Mouse (Mus musculus) erythroid progenitor cell, adult 5-6 weeks (primary cell): ENCODE measurements around the gene Dtl. TPM values are rescaled to one million over a fixed set of nuclear protein-coding genes. Genes with fewer than 3 reads are reported as not detected.

Experiments
- ATAC-seq: replicated peaks from 2 replicates; pipeline ENCODE4 v1.8.0; 2016; ENCODE audit warnings: moderate number of reproducible peaks, mild to moderate bottlenecking, moderate TSS enrichment, inconsistent platforms; ENCODE audit not compliant: poor library complexity, low FRiP score, severe bottlenecking
- total RNA-seq, 2 experiments: library from RNA; stranded (forward) in 1 of 2; stranded (reverse) in 1 of 2; fragments of 150-400 nt in 1 of 2; fragments of 186-747, 209-891 nt in 1 of 2; gene quantifications; 2 replicates each; pipeline versions ENCODE4 v1.2.3 to v1.2.4; 2015 to 2017; ENCODE audit warnings: low replicate concordance in 2 of 2

Gene Dtl
- total RNA-seq, 2 experiments from 2014 or later, result 61.8 to 107 TPM

DNA sequence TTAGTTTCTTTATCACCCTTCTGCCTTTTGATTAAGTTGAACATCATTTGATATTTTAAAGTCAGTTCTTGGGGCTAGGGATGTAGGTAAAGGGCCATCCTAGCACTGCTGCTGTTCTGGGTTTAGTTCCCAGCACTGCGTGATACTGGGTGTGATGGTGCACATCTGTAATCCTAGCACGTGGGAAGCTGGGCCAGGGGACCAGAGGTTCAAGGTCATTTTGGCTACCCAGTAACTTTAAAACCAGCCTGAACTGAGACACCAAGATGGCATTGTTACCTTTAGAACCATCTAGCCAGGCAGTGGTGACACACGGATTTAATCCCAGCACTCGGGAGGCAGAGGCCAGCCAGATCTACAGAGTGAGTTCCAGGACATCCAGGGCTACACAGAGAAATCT is 8.5 kb upstream of the Dtl start:
- no peak for ATAC-seq

DNA sequence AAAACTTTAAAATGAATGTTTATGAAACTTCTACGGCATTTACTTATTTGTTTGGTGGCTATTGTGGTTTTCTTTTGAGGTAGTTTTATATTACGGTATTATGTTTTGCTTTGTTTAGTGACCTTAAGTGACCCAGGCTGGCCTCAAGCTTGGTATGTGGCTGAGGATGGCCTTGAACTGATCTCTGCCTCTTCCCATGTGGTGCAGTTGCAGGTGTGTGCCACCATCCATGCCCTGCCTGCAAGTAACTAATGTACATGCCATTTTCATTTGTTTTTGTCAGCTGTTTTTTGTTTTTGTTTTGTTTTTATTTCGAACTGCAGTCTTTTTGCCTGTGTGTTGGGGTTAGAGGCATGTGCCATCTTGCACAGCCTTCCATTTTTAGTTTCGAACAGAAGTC is 6.3 kb upstream of the Dtl start:
- no peak for ATAC-seq

DNA sequence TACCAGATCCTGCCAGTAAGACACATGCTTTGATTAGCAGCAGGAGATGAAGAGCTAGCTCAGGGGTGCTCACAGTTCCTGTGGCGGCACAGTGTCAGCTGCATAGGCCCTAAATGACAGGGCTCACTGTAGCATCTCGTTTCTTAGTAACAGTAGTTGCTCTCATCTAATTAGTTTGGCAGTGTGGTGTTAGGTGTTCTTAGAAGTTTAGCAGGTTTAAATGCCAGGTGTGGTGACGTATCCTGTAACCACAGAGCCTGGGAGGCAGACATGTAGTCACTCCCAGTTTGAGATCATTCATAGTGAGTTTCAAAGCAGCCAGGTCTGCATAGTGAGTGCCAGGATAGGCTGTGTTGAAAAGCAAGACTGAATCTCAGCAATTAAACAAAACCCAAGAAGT is 4.2 kb upstream of the Dtl start:
- ATAC-seq, result no peak

DNA sequence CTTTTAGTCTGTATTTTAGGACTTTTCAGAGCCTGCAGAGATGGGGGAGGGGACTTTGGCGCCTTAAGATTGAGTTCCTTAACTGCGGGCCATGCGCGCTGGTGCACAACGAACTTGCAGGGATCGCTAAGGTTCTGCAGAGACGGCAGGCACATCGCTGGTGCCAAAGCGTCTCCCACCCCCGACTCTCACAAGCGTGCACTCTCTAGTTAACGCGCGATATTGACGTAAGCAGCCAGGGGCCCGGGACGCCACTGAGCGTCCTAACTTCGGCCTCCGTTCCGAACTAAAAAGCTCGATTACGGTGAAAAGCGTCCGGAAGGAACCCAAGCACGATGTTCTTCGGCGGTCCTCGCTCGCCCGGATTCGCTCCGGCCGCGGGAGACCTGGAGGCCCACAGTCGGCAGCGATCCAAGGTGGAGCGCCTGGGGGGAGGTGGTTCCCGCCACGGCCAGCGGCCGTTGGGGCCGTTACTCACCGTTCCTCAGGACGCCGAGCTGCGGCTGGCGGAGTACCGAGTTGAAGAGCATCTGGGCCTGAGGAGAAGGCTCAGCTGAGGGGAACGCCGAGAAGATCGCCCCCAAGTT is 380 bp downstream of the Dtl start:
- peak; percentile 40 for ATAC-seq

DNA sequence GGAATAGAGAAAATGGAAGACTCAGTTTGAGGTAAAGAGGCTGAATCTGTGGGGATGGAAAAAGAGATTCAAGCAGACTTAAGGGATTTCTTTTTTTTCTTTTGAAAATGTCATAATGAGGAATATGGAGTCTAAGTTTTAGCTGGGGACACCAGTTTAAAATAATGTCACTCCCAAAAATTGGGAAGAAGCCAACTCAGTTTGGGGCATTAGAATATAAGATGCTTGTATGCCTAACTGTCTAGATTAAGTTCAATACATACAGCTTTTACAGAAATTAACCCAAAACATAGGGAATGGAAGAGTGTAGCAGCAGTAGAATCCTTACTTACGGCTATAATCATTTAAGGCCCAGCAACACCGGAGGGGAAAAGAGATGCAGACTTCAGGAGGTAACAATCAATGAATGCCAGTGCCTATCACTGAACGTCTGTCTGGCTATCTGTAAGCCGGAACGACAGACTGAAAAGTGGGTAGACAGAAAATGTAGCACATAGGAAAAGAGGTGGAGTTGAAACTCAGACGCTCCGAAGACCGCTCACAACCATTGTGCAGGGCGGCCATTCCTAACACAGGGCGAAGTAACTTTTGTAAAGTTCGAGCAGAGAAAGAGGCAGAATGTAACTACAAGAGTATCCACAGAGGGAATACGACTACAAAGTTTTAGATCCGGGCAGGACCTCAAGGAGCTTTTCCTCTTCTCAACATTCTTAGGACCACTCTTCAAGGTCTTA is 1.3 kb downstream of the Dtl start:
- ATAC-seq, result no peak

DNA sequence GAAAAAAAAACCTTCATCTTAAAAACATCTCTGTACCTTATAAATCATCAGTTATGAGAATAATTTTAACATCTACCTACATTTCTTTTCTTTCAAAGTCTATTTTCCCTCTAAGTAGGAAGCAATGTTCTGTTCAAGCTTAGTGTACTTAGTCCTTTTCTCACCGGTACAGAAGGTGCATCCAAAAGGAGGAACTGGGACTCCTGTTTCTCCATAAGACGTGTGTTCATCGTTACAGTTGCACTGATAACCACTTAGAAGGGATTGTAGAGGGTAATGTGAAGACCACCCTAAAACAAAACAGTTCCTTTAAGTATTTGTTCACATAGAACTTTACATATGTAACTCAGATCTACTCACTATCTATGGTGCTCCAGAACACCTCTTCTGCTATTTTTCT is 4.9 kb downstream of the Dtl start:
- ATAC-seq, result no peak

DNA sequence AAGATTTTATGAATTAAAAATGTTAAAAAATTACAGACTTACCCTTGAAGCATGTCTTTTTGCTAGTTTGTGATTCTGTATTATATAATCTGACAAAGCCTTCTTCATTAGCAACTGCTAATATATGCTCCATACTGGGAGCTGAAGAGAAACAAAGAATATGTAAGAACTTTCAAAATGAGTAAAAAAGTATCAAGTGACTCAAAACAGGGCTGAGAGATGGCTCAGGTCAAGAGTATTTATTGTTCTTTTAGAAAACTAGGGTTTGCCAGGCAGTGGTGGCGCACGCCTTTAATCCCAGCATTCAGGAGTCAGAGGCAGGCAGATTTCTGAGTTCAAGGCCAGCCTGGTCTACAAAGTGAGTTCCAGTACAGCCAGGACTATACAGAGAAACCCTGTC is 5.7 kb downstream of the Dtl start:
- ATAC-seq, result no peak

DNA sequence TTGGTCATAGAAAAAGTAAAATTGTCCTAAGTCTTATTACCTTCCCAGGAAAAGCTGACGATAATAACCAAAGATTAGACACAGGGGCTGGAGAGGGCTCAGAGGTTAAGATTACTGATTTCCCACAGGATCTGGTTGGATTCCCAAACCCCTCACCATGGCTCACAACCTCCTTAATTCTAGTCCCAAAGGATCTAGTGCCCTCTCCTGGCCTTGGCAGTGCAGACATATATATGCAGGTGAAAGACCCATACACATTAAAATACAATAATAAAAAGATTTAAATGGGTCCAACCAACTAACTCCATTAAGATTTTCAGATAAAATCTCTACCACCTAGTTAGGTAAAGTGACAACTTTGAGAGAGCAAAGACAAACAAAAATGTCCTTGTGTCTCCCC is 7.5 kb downstream of the Dtl start:
- no peak for ATAC-seq

DNA sequence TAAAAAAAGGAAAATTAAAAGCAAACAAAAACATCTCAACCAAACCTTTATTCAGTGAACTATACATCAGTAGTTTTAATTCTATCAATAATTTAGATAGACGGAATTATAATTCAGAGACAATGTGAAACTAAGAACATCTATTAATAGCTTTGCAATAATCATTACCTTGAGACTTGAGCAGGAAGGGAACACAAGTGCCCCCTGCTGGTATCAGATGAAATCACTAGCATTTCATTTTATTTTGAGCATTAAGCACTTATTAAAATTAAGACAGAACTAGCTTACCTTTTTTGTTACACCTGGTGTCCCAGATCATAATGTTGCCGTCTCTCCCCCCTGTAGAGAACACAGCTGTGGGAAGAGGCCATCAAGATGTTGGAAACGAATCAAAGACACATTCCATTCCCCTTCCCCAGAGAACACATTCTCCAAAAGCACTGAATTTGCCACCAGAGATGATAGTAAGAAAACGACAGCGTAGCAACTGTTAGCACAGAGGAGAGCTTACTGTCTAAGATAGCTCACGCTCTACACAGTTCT is 12.4 kb downstream of the Dtl start:
- ATAC-seq, result 0 out of 2 replicates have a peak, but pooled peaks have one; percentile 57

DNA sequence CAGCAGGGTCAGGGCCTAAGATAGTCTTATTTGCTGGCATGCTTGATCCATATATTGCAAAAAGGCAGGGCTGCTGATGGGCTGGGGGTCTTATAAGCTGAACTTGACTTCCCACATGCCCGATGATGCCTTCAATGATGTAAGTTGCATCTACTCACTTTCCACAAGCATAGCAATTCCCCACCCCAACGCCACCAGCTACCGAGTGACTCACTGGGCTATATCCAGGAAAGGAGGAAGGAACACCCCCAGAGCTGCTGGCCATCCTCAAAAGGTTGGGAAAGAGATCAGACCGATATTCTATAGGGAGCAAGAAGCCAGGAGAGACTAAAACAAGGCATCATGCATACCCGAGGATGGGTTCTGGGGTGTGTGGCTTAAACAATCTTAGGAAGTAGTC is 15.6 kb downstream of the Dtl start:
- no peak for ATAC-seq

DNA sequence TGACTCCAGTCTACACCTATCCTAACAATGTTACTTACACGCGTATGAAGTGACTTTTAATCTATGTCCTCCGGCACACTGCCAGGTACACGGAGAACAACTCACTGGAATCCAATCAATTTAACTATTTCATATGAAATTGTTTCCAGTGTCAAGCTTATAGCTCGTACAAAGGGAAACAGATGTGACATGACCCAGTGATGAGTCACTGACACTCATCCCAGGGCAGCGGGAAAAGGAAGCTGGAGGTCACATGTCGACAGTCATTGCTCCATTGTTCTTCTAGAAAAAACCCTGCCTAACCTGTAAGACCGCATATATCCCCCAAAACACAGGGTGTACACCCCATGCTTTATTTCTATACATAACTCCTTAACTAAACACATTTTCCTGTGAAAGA is 18.2 kb downstream of the Dtl start:
- no peak for ATAC-seq

DNA sequence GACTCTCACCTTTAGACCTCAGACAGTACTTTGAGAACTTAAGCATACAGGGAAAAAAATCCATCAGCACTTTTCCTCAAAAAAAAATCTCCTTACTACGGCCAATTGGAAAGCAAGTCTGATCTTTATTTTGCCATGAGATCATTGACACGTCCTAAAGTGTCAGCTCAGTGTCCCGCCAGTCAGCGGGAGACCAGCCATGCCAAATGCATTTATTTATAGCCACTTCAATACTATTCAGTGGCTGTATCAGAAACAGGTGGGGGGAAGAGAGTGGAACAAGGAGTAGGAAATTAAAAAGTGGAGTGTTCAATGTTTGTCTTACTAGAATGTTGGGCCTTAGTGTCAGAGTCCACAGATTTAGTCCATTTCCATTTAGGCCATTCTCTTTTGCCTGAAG is 24.6 kb downstream of the Dtl start:
- no peak for ATAC-seq

DNA sequence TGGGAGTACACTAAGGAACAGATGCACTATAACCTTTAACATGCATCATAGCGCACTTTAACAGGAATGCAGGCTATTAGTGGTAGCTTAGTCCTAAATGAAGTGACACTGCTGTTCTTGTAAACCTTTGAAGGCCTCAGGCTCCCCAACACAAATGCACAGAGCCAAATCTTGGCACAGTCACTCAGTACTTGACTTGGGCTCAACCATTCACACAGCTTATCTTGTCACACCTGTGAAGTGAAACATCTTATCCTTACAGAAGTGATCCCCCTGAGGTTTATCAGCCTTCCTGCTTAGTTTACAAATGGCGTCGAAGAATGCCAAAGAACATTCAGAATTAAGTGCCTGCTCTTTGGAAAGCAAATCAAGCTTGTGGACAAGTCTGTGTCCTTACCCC is 31.6 kb downstream of the Dtl start:
- ATAC-seq, result no peak

DNA sequence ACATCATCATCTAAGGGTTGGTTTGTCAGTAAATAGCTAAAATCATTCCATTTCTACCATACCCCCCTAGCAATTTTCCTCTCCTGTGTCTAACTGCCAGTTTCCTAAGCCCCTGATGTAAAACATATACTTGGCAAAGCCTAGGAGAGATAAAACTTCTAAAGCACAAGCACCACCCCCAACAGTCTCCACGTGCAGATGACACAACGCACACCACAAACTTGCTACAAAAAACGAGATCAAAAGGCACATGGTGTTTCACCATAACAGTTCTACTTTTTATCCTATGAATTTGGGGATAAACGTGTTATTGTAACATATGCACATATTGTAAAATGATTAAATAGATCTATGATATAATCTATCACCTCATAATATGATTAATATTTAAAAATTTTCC is 33.7 kb downstream of the Dtl start:
- no peak for ATAC-seq

DNA sequence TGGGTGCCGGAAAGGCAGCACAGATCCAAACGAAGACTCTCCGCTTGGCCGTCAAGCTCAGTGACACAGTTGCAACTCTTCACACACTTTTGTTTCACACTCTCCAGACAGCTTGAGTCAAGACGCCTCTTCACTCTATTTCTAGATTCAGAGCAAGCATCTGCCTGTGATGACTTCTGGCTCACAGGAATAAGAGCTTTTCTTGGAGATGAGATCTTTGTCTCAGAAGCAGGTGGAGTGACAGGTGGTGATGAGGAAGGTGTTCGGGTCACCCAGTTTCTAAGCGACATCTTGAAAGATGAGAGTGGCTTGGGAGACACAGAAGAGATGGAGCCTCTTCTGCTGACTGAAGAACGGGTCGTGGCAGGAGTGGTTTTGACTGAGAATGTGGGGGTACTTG is 34.3 kb downstream of the Dtl start:
- no peak for ATAC-seq

DNA sequence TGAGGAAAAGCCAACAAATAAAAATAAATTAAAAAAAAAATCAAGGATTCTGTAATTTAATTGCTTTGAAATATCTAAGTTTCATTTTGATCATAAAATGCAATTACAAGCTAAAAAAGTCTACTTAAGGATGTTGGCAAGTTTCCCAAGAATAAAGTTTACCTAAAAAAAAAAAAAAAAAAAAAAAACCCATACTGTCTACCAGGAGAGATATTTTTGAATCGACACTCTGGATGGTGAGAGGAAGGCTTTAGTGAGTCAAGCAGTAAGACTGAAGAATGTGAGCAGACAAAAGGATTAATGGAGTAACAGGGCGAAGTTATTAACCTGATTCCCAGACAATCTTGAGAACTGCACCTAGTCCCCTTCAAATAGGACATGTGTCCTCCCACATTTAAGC is 35.0 kb downstream of the Dtl start:
- ATAC-seq, result no peak

DNA sequence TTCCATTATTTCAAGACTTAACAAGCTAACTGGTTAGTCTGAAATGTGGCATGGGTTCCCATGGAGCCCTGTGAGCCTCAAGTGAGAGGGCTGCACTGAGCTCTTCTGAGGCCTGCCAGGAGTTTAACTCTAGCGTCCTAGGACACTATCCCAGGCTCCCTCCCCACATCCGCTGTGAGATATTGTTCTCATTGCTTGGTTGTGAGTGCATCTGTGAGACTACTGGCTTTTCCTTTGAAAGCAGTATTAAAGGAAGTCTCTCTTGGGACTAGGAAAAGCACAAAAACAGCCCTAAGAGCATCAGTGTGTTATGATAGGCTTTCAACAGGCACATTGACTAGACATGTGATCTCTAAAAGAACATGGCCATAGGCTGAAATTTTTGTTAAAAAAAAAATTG is 40.4 kb downstream of the Dtl start:
- no peak for ATAC-seq

DNA sequence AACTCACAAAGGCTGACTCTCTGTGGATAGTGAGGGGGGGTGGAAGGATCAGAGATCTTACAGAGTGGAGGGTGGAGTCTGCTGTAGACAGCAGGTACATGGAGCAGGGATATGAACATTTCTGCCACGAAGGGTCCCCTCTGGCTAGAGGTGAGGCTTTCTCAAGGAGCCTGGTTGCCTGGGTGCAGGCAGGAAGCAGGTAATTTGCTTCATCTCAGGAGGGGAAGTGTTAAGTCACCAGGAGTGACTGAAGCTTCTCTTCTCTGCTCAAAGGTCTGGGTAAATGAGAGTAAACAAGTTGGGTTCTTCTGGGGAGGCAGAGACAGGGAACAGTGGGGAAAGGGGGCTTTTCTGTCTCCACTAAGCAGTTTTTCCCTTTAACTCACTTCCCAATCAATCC is 44.3 kb downstream of the Dtl start:
- ATAC-seq, result no peak

DNA sequence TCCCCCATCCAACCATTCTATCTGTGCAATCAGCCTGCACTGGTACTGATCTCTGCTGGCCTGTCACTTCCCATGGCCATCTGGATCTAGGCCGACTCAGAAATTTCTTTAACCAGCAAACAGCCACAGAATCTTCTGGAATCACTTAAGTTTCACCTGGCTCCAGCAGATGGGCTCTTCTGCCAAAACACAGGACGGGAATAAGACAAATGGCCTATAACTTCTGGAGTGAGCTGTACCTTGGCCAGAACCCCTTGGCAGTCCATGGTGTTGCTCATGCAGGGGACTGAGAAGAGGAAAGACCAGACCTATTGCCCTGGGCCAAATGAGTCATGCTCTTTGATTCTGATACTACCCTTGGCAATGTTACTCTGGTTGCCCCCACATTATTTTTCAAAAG is 45.9 kb downstream of the Dtl start:
- no peak for ATAC-seq

DNA sequence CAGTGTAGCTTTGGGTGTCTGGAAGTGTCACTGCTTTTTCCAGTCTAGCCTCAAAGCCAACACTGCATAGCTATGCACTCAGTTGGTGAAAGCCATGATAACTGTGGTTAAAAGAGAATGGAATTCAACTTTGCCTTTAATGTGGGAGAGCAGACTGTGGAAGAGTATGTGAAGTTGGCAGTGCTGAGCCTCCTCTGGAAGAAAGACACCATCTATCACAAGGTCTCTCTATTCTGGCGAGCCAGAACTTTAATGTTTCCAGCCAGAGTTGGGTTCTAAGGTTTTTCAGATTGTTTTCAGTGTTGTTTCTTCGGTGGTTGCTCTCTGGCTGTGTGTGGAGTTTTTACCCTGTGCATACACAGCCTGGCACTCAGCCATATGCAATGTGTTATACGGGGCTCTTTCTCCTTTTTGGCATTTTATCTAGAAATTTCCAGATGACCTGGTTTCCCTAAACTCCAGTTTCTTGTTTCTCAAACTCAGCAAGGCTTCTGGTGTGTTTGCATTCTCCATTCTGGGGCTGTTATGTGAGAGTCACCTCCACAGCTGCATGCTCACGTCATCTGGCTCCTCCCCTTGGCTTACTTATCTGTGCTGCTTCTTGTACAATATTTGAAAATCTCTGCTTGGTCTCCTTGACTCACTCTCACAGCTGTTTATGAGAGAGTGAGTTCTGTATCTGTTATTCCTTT is 47.3 kb downstream of the Dtl start:
- ATAC-seq, result no peak

DNA sequence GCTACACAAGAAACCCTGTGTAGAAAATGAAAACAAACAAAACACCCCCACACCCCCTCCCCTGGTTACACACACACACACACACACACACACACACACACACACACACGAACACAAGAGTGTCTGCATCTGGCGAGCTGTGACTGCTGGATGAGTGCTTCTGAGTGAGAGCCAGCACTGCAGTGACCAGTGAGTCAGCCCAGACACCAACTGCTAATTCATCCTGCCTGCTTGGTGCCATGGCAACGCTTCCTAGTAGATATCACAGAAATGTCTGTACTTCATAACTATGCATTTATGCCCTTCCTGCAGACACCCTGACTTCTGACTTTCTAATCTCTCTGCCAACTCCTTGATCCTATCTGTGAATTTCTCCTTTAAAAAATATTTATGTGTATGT is 48.3 kb downstream of the Dtl start:
- ATAC-seq, result no peak
